Mouse (Mus musculus): ENCODE results near the gene Met. TPM values are rescaled to one million over a fixed set of nuclear protein-coding genes. Genes with fewer than 3 reads are reported as not detected.

Met gene
- polyA plus RNA-seq, 1 experiment from 2014 or later, result 2.1 TPM

- H3K36me3 ChIP-seq (ENCODE audit: control insufficient read depth, insufficient read depth), result no peaks in the 10 kb centered on the region
- no peak overlapping the region for H3K9ac ChIP-seq (ENCODE audit: low read length)
- H3K4me2 ChIP-seq (ENCODE audit: low read depth, low read length), result no peak overlapping the region
- no peak overlapping the region for H3K4me3 ChIP-seq (ENCODE audit: low read length)
- peaks cover 12% of the 10 kb centered on the region for H3K9me3 ChIP-seq (replicated peaks; ENCODE audit: control insufficient read depth, low read length)
- ATAC-seq (replicated peaks; ENCODE audit: extremely low read depth, insufficient read depth, low FRiP score), result no peak
- no peak overlapping the region for H3K27ac ChIP-seq (ENCODE audit: low read length)
- WGBS, result 72% methylated on average over 11 of the region's 11 CpGs
- H3K27me3 ChIP-seq (ENCODE audit: control insufficient read depth, insufficient read depth, low read length), result no peaks in the 10 kb centered on the region
- no peaks in the 10 kb centered on the region for H3K4me1 ChIP-seq (ENCODE audit: control insufficient read depth, insufficient read depth, low read length)
Observed at GRCm38 (mm10) chr6:17595712-17596462, 132.3 kb downstream of the Met start.

GRCm38 (mm10) chr6:17599373-17599772 lies 135.8 kb downstream of the Met start:
- no peaks in the 10 kb centered on the region for H3K27me3 ChIP-seq (ENCODE audit: control insufficient read depth, insufficient read depth, low read length)
- no peak overlapping the region for H3K4me2 ChIP-seq (ENCODE audit: low read depth, low read length)
- no peak overlapping the region for H3K4me3 ChIP-seq (ENCODE audit: low read length)
- ATAC-seq (replicated peaks; ENCODE audit: extremely low read depth, insufficient read depth, low FRiP score), result no peak
- no peak overlapping the region for H3K27ac ChIP-seq (ENCODE audit: low read length)
- WGBS, result 82% methylated on average over 5 of the region's 5 CpGs
- no peaks in the 10 kb centered on the region for H3K36me3 ChIP-seq (ENCODE audit: control insufficient read depth, insufficient read depth)
- no peak overlapping the region for H3K9ac ChIP-seq (ENCODE audit: low read length)
- H3K9me3 ChIP-seq (replicated peaks; ENCODE audit: control insufficient read depth, low read length), result no peaks in the 10 kb centered on the region
- no peaks in the 10 kb centered on the region for H3K4me1 ChIP-seq (ENCODE audit: control insufficient read depth, insufficient read depth, low read length)

- Histone ChIP-seq H3K4me1 (ENCODE audit: control insufficient read depth, insufficient read depth, low read length) (no peaks in the 10 kb centered on the region), H3K9me3 (replicated peaks; ENCODE audit: control insufficient read depth, low read length) (no peaks in the 10 kb centered on the region), H3K9ac (ENCODE audit: low read length) (no peak overlapping the region), H3K4me2 (ENCODE audit: low read depth, low read length) (no peak overlapping the region), H3K27me3 (ENCODE audit: control insufficient read depth, insufficient read depth, low read length) (no peaks in the 10 kb centered on the region), H3K36me3 (ENCODE audit: control insufficient read depth, insufficient read depth) (no peaks in the 10 kb centered on the region), H3K4me3 (ENCODE audit: low read length) (no peak overlapping the region), H3K27ac (ENCODE audit: low read length) (no peak overlapping the region)
- no peak for ATAC-seq (replicated peaks; ENCODE audit: extremely low read depth, insufficient read depth, low FRiP score)
- 26% methylated on average over 2 of the region's 2 CpGs for WGBS
Observed at GRCm38 (mm10) chr6:17601526-17601925, 137.9 kb downstream of the Met start.

GRCm38 (mm10) chr6:17606915-17607314 lies 143.3 kb downstream of the Met start:
- ATAC-seq (replicated peaks; ENCODE audit: extremely low read depth, insufficient read depth, low FRiP score), result no peak

GRCm38 (mm10) chr6:17611352-17612010 lies 147.9 kb downstream of the Met start:
- Histone ChIP-seq H3K27ac (ENCODE audit: low read length) (no peak overlapping the region), H3K4me2 (ENCODE audit: low read depth, low read length) (no peak overlapping the region), H3K9ac (ENCODE audit: low read length) (no peak overlapping the region), H3K36me3 (ENCODE audit: control insufficient read depth, insufficient read depth) (no peaks in the 10 kb centered on the region), H3K4me1 (ENCODE audit: control insufficient read depth, insufficient read depth, low read length) (no peaks in the 10 kb centered on the region), H3K27me3 (ENCODE audit: control insufficient read depth, insufficient read depth, low read length) (no peaks in the 10 kb centered on the region), H3K4me3 (ENCODE audit: low read length) (no peak overlapping the region), H3K9me3 (replicated peaks; ENCODE audit: control insufficient read depth, low read length) (no peaks in the 10 kb centered on the region)
- 72% methylated on average over 11 of the region's 11 CpGs for WGBS
- ATAC-seq (replicated peaks; ENCODE audit: extremely low read depth, insufficient read depth, low FRiP score), result no peak

More at GRCm38 (mm10) chr6:17606915-17607314, 143.3 kb downstream of the Met start:
- no peaks in the 10 kb centered on the region for H3K36me3 ChIP-seq (ENCODE audit: control insufficient read depth, insufficient read depth)
- no peak overlapping the region for H3K4me3 ChIP-seq (ENCODE audit: low read length)
- H3K9ac ChIP-seq (ENCODE audit: low read length), result no peak overlapping the region
- 70% methylated on average over 1 of the region's 1 CpGs for WGBS
- H3K9me3 ChIP-seq (replicated peaks; ENCODE audit: control insufficient read depth, low read length), result no peaks in the 10 kb centered on the region
- no peak overlapping the region for H3K27ac ChIP-seq (ENCODE audit: low read length)
- no peak overlapping the region for H3K4me2 ChIP-seq (ENCODE audit: low read depth, low read length)
- H3K27me3 ChIP-seq (ENCODE audit: control insufficient read depth, insufficient read depth, low read length), result no peaks in the 10 kb centered on the region
- no peaks in the 10 kb centered on the region for H3K4me1 ChIP-seq (ENCODE audit: control insufficient read depth, insufficient read depth, low read length)

- Histone ChIP-seq H3K9me3 (replicated peaks; ENCODE audit: control insufficient read depth, low read length) (no peaks in the 10 kb centered on the region), H3K4me3 (ENCODE audit: low read length) (no peak overlapping the region), H3K4me2 (ENCODE audit: low read depth, low read length) (no peak overlapping the region), H3K27ac (ENCODE audit: low read length) (no peak overlapping the region), H3K27me3 (ENCODE audit: control insufficient read depth, insufficient read depth, low read length) (no peaks in the 10 kb centered on the region), H3K9ac (ENCODE audit: low read length) (no peak overlapping the region), H3K36me3 (ENCODE audit: control insufficient read depth, insufficient read depth) (no peaks in the 10 kb centered on the region), H3K4me1 (ENCODE audit: control insufficient read depth, insufficient read depth, low read length) (no peaks in the 10 kb centered on the region)
- WGBS, result 70% methylated on average over 4 of the region's 4 CpGs
- no peak for ATAC-seq (replicated peaks; ENCODE audit: extremely low read depth, insufficient read depth, low FRiP score)
Observed at GRCm38 (mm10) chr6:17612652-17613051, 149.1 kb downstream of the Met start.

- H3K36me3 ChIP-seq (ENCODE audit: control insufficient read depth, insufficient read depth), result no peaks in the 10 kb centered on the region
- 80% methylated on average over 4 of the region's 4 CpGs for WGBS
- 0 out of 2 replicates have a peak, but pooled peaks cover 3% of the 10 kb centered on the region for H3K9me3 ChIP-seq (replicated peaks; ENCODE audit: control insufficient read depth, low read length)
- no peak for ATAC-seq (replicated peaks; ENCODE audit: extremely low read depth, insufficient read depth, low FRiP score)
- H3K27ac ChIP-seq (ENCODE audit: low read length), result no peak overlapping the region
- H3K4me1 ChIP-seq (ENCODE audit: control insufficient read depth, insufficient read depth, low read length), result no peaks in the 10 kb centered on the region
- no peak overlapping the region for H3K9ac ChIP-seq (ENCODE audit: low read length)
- no peak overlapping the region for H3K4me2 ChIP-seq (ENCODE audit: low read depth, low read length)
- H3K4me3 ChIP-seq (ENCODE audit: low read length), result no peak overlapping the region
- no peaks in the 10 kb centered on the region for H3K27me3 ChIP-seq (ENCODE audit: control insufficient read depth, insufficient read depth, low read length)
Observed at GRCm38 (mm10) chr6:17620823-17621222, 157.2 kb downstream of the Met start.

- Histone ChIP-seq H3K27ac (ENCODE audit: low read length) (no peak overlapping the region), H3K36me3 (ENCODE audit: control insufficient read depth, insufficient read depth) (no peaks in the 10 kb centered on the region), H3K4me3 (ENCODE audit: low read length) (no peak overlapping the region), H3K27me3 (ENCODE audit: control insufficient read depth, insufficient read depth, low read length) (no peaks in the 10 kb centered on the region), H3K9me3 (replicated peaks; ENCODE audit: control insufficient read depth, low read length) (0 out of 2 replicates have a peak, but pooled peaks cover 3% of the 10 kb centered on the region), H3K9ac (ENCODE audit: low read length) (no peak overlapping the region), H3K4me1 (ENCODE audit: control insufficient read depth, insufficient read depth, low read length) (no peaks in the 10 kb centered on the region), H3K4me2 (ENCODE audit: low read depth, low read length) (no peak overlapping the region)
- no peak for ATAC-seq (replicated peaks; ENCODE audit: extremely low read depth, insufficient read depth, low FRiP score)
- 69% methylated on average over 3 of the region's 3 CpGs for WGBS
Observed at GRCm38 (mm10) chr6:17621436-17621835, 157.8 kb downstream of the Met start.

Measured in heart, embryonic 16.5 days (tissue).